Comparison of ENCODE assay signal across 8 mouse cellular contexts in the genomic region with DNA sequence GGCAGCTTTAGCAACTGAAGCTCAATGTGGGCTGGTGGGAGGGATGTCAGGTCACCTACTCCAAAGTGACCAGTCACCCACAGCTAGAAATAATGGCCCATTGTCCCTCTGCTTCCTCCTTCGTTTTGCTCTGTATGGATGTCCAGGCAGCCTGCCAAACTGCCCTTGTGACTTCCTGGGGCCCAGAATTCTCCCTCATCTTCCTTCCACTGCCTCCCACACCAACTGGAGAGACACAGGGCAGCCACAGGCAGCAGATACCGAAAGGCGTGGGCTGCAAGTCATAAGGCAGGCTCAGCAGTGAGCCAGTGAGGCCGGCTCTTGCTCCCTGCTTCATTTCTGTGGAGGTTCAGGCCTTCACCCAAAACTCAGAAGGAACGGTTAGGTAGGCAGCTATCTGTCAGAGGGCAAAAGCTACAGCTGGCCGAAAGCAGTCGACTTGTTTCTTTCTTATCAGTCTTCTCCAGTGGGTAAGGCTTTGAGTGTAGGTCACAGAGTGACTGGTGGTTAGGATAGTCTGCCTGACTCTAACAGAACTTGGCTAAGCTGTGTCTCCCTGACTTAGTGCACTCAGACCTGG. TPM values are rescaled to one million over a fixed set of nuclear protein-coding genes. Genes with fewer than 3 reads are reported as not detected.
DNase-seq lines count a peak whose midpoint lies in the region; ATAC-seq lines count a peak whose summit lies in the region.

No protein-coding gene starts in this region.

- H3K4me2 ChIP-seq in midbrain, embryonic 11.5 days, result no peak overlapping the region
- no peak overlapping the region for H3K4me2 ChIP-seq in embryonic facial prominence, embryonic 14.5 days (ENCODE audit: low read depth, low read length)
- H3K4me2 ChIP-seq in heart, embryonic 15.5 days, result peak overlapping the region; percentile 38
- H3K4me2 ChIP-seq in neural tube, embryonic 15.5 days, result no peak overlapping the region

- WGBS in midbrain, embryonic 10.5 days, result 75% methylated on average over 7 of the region's 7 CpGs
- WGBS in midbrain, embryonic 11.5 days, result 72% methylated on average over 7 of the region's 7 CpGs
- WGBS in embryonic facial prominence, embryonic 14.5 days, result 61% methylated on average over 7 of the region's 7 CpGs
- WGBS in heart, embryonic 15.5 days, result 4% methylated on average over 7 of the region's 7 CpGs
- 66% methylated on average over 7 of the region's 7 CpGs for whole genome bisulfite sequencing in neural tube, embryonic 15.5 days

- DNase-seq in midbrain, embryonic 10.5 days (ENCODE audit: low spot score), result no peak
- DNase-seq in midbrain, embryonic 11.5 days (ENCODE audit: low spot score, missing footprints), result no peak
- peak; percentile 66 for DNase-seq in embryonic facial prominence, embryonic 14.5 days (ENCODE audit: low spot score)
- peak; percentile 93 for DNase-seq in kidney, postnatal 10 days
- peak; percentile 74 for DNase-seq in liver
- DNase-seq in urinary bladder, postnatal 4 days (ENCODE audit: low spot score in 2 of 2), result peak; percentile 71 to 73

- H3K36me3 ChIP-seq in midbrain, embryonic 10.5 days, result no peaks in the 10 kb centered on the region
- no peaks in the 10 kb centered on the region for H3K36me3 ChIP-seq in midbrain, embryonic 11.5 days (ENCODE audit: control insufficient read depth, insufficient read depth, low read length)
- no peaks in the 10 kb centered on the region for H3K36me3 ChIP-seq in embryonic facial prominence, embryonic 14.5 days (ENCODE audit: control insufficient read depth, insufficient read depth, low read length)
- H3K36me3 ChIP-seq in heart, embryonic 15.5 days, result no peaks in the 10 kb centered on the region
- H3K36me3 ChIP-seq in neural tube, embryonic 15.5 days, result no peaks in the 10 kb centered on the region

- H3K9ac ChIP-seq in midbrain, embryonic 11.5 days (ENCODE audit: low read length), result no peak overlapping the region
- H3K9ac ChIP-seq in embryonic facial prominence, embryonic 14.5 days (ENCODE audit: low read depth, low read length), result 0 out of 2 replicates have a peak overlapping the region, but pooled peaks have one; percentile 30
- peak overlapping the region; percentile 34; the same call in 1 of the 2 replicates for H3K9ac ChIP-seq in heart, embryonic 15.5 days
- no peak overlapping the region for H3K9ac ChIP-seq in neural tube, embryonic 15.5 days (replicated peaks)

- no peaks in the 10 kb centered on the region for H3K9me3 ChIP-seq in midbrain, embryonic 10.5 days (replicated peaks)
- H3K9me3 ChIP-seq in midbrain, embryonic 11.5 days (ENCODE audit: control insufficient read depth, low read length), result no peaks in the 10 kb centered on the region
- no peaks in the 10 kb centered on the region for H3K9me3 ChIP-seq in embryonic facial prominence, embryonic 14.5 days (ENCODE audit: control insufficient read depth, low read length)
- H3K9me3 ChIP-seq in heart, embryonic 15.5 days (replicated peaks), result no peaks in the 10 kb centered on the region
- H3K9me3 ChIP-seq in neural tube, embryonic 15.5 days (replicated peaks), result no peaks in the 10 kb centered on the region

- peaks cover 5% of the 10 kb centered on the region; the same call in 1 of the 2 replicates for H3K4me1 ChIP-seq in midbrain, embryonic 10.5 days
- no peaks in the 10 kb centered on the region for H3K4me1 ChIP-seq in midbrain, embryonic 11.5 days (ENCODE audit: control insufficient read depth, insufficient read depth, low read length)
- H3K4me1 ChIP-seq in embryonic facial prominence, embryonic 14.5 days (ENCODE audit: control insufficient read depth, insufficient read depth, low read length), result peaks cover 6% of the 10 kb centered on the region; the same call in 1 of the 2 replicates
- H3K4me1 ChIP-seq in heart, embryonic 15.5 days (replicated peaks), result peaks cover 58% of the 10 kb centered on the region
- H3K4me1 ChIP-seq in neural tube, embryonic 15.5 days, result 0 out of 2 replicates have a peak, but pooled peaks cover 5% of the 10 kb centered on the region

- no peaks in the 10 kb centered on the region for H3K27me3 ChIP-seq in midbrain, embryonic 10.5 days (ENCODE audit: low read depth, poor library complexity, severe bottlenecking)
- no peaks in the 10 kb centered on the region for H3K27me3 ChIP-seq in midbrain, embryonic 11.5 days (ENCODE audit: control insufficient read depth, insufficient read depth, low read length)
- H3K27me3 ChIP-seq in embryonic facial prominence, embryonic 14.5 days (replicated peaks; ENCODE audit: control insufficient read depth, insufficient read depth, low read length), result no peaks in the 10 kb centered on the region
- H3K27me3 ChIP-seq in heart, embryonic 15.5 days, result no peaks in the 10 kb centered on the region
- no peaks in the 10 kb centered on the region for H3K27me3 ChIP-seq in neural tube, embryonic 15.5 days (replicated peaks)

- no peak overlapping the region for H3K4me3 ChIP-seq in midbrain, embryonic 10.5 days
- no peak overlapping the region for H3K4me3 ChIP-seq in midbrain, embryonic 11.5 days (ENCODE audit: low read depth, low read length)
- H3K4me3 ChIP-seq in embryonic facial prominence, embryonic 14.5 days (ENCODE audit: low read depth, low read length), result no peak overlapping the region
- H3K4me3 ChIP-seq in heart, embryonic 15.5 days, result no peak overlapping the region
- H3K4me3 ChIP-seq in neural tube, embryonic 15.5 days (replicated peaks), result no peak overlapping the region

- no peak for ATAC-seq in midbrain, embryonic 11.5 days (ENCODE audit: low FRiP score)
- no peak; the same call in 1 of the 2 replicates for ATAC-seq in embryonic facial prominence, embryonic 14.5 days (ENCODE audit: low read depth)
- peak; percentile 71 for ATAC-seq in heart, embryonic 15.5 days (replicated peaks; ENCODE audit: insufficient number of reproducible peaks, insufficient read depth, low FRiP score, low read depth)
- no peak for ATAC-seq in neural tube, embryonic 15.5 days (ENCODE audit: low FRiP score)

- H3K27ac ChIP-seq in midbrain, embryonic 10.5 days (replicated peaks), result peak overlapping the region; percentile 69
- no peak overlapping the region for H3K27ac ChIP-seq in midbrain, embryonic 11.5 days (ENCODE audit: low read depth, low read length)
- peak overlapping the region; percentile 72 for H3K27ac ChIP-seq in embryonic facial prominence, embryonic 14.5 days (replicated peaks; ENCODE audit: low read depth, low read length)
- peak overlapping the region; percentile 98 for H3K27ac ChIP-seq in heart, embryonic 15.5 days
- peak overlapping the region; percentile 64 for H3K27ac ChIP-seq in neural tube, embryonic 15.5 days (replicated peaks)

RNA-seq across cellular contexts. Expression of a gene that starts 2.2 kb away (rescaled TPM):
- 287 and 301 TPM in 2 replicates for polyA plus RNA-seq in midbrain, embryonic 10.5 days (2016; fragmentation: Nextera tagmentation; extraction: Ambion mirVana)
- polyA plus RNA-seq in midbrain, embryonic 11.5 days (2014; fragmentation: Nextera tagmentation; extraction: Ambion mirVana), result 312 and 315 TPM in 2 replicates
- polyA plus RNA-seq in embryonic facial prominence, embryonic 14.5 days (2014; fragmentation: Nextera tagmentation; extraction: Ambion mirVana), result 251 and 260 TPM in 2 replicates
- polyA plus RNA-seq in heart, embryonic 15.5 days (2015; fragmentation: Nextera tagmentation; extraction: Ambion mirVana), result 435 and 491 TPM in 2 replicates
- 299 and 307 TPM in 2 replicates for polyA plus RNA-seq in neural tube, embryonic 15.5 days (2015; fragmentation: Nextera tagmentation; extraction: Ambion mirVana)

RNA-seq across cellular contexts. Expression of a gene that starts 25.9 kb away (rescaled TPM):
- polyA plus RNA-seq in midbrain, embryonic 10.5 days (2016; fragmentation: Nextera tagmentation; extraction: Ambion mirVana), result 13.9 and 16.4 TPM in 2 replicates
- polyA plus RNA-seq in midbrain, embryonic 11.5 days (2014; fragmentation: Nextera tagmentation; extraction: Ambion mirVana), result 11.8 and 12.6 TPM in 2 replicates
- polyA plus RNA-seq in embryonic facial prominence, embryonic 14.5 days (2014; fragmentation: Nextera tagmentation; extraction: Ambion mirVana), result 18.7 and 19.4 TPM in 2 replicates
- polyA plus RNA-seq in heart, embryonic 15.5 days (2015; fragmentation: Nextera tagmentation; extraction: Ambion mirVana), result 35.1 and 38.1 TPM in 2 replicates
- 52.8 and 59.0 TPM in 2 replicates for polyA plus RNA-seq in neural tube, embryonic 15.5 days (2015; fragmentation: Nextera tagmentation; extraction: Ambion mirVana)

Comparison
In these comparisons a context has a peak if more than half of its experiments do, and no peak if none do; other contexts are left out.
1. DNase-seq: peak in embryonic facial prominence, embryonic 14.5 days (single experiment), kidney, postnatal 10 days (single experiment), liver (single experiment) and urinary bladder, postnatal 4 days (2 of 2); none in midbrain, embryonic 10.5 days (single experiment) and midbrain, embryonic 11.5 days (single experiment).
2. H3K9ac ChIP-seq: peak in embryonic facial prominence, embryonic 14.5 days (single experiment) and heart, embryonic 15.5 days (single experiment); none in midbrain, embryonic 11.5 days (single experiment) and neural tube, embryonic 15.5 days (single experiment).